Mouse (Mus musculus): ENCODE results near the gene Gpr62. TPM values are rescaled to one million over a fixed set of nuclear protein-coding genes. Genes with fewer than 3 reads are reported as not detected.
A peak's percentile ranks its signal among the peaks of the same experiment; 100 is the strongest.

Gpr62 gene
- polyA plus RNA-seq, 1 experiment from 2014 or later = 0.64 TPM

DNA sequence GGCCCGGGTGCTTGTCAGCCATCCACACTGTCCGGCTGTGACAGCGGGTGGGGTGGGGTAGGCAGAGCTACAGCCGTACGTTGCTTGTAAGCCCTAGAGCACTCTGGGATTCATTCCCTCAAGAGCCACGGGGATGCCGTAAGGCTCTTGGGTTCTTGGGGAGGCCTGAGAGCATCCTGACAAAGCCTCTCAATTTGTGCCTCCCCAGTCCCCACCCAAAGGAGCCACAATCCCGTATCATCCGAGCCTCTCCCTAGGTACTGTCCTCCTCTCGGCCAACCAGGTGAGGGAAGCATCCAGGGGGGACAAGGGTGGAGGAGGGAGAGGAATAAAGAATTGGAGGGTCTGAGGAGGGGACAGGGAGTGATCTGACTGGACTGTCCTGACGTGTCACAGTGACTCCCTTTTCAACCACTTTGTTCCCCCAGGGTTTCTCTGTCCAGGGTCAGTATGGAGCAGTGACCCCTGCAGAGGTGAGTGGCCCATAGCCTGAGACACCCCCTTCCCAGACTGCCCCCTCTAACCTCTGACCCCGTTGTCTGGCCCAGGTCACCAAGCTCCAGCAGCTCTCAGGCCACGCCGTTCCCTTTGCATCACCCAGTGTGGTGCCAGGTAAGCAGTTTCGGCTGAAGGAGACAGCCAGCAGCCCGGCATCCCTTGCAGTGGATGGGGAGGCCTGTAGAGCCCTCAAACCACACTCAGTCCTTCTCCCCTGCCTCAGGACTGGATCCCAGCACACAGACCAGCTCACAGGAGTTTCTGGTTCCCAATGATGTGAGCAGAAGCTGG is 3.9 kb downstream of the Gpr62 start:
- Histone ChIP-seq H3K27ac (replicated peaks) (no peak overlapping the region), H3K27me3 (no peaks in the 10 kb centered on the region), H3K4me3 (no peak overlapping the region), H3K36me3 (peaks cover 33% of the 10 kb centered on the region), H3K9ac (replicated peaks) (no peak overlapping the region), H3K9me3 (no peaks in the 10 kb centered on the region), H3K4me2 (replicated peaks) (no peak overlapping the region), H3K4me1 (peaks cover 51% of the 10 kb centered on the region)
- ATAC-seq (replicated peaks) = no peak
- 87% methylated on average over 16 of the region's 16 CpGs for WGBS

DNA sequence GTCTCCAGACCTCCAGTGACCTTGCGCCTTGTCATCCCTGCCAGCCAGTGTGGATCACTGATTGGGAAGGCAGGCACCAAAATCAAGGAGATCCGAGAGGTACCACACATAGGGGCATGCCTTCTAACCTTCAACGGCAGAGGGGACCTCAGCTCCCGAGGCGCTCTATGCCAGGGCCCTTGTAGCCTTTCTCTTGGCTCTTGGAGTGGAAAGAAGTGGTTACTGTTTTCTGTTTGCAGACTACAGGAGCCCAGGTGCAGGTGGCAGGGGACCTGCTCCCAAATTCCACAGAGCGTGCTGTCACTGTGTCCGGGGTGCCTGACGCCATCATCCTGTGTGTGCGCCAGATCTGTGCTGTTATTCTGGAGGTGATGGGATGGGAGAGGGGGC is 4.7 kb downstream of the Gpr62 start:
- Histone ChIP-seq H3K36me3 (peaks cover 33% of the 10 kb centered on the region), H3K9ac (replicated peaks) (no peak overlapping the region), H3K4me1 (peaks cover 57% of the 10 kb centered on the region), H3K27me3 (no peaks in the 10 kb centered on the region), H3K4me3 (no peak overlapping the region), H3K4me2 (replicated peaks) (no peak overlapping the region), H3K27ac (replicated peaks) (no peak overlapping the region), H3K9me3 (no peaks in the 10 kb centered on the region)
- 92% methylated on average over 9 of the region's 9 CpGs for WGBS
- no peak for ATAC-seq (replicated peaks)

DNA sequence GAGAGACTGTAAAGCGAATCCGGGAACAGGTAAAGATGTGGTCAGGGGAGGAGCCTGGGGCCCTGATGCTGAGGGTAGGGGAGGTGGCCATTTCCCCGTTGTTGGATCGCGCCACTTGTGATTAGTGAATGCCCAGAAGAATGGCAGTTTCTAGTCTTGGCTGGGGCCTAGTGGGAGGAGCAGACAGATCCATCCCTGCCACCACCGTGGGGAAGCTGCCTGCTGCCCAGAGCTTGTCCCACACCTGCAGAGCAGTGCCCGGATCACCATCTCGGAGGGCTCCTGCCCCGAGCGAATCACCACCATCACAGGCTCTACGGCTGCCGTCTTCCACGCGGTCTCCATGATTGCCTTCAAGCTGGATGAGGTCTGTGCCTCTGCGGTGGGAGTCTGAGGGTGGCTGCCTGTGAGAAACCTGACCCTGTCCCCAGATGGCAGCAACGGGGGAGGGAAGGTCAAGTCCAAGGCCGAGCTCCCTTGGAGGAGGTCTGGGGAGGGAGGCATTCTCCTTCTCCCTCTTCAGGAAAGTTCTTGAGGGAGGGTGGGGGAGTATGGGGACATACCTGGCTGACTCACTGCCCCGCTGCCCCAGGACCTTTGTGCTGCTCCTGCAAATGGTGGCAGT is 5.2 kb downstream of the Gpr62 start:
- H3K4me2 ChIP-seq (replicated peaks) = no peak overlapping the region
- no peaks in the 10 kb centered on the region for H3K27me3 ChIP-seq
- no peak overlapping the region for H3K9ac ChIP-seq (replicated peaks)
- no peaks in the 10 kb centered on the region for H3K9me3 ChIP-seq
- ATAC-seq (replicated peaks) = no peak
- peaks cover 57% of the 10 kb centered on the region for H3K4me1 ChIP-seq
- H3K4me3 ChIP-seq = no peak overlapping the region
- peaks cover 33% of the 10 kb centered on the region for H3K36me3 ChIP-seq
- 73% methylated on average over 18 of the region's 18 CpGs for WGBS
- no peak overlapping the region for H3K27ac ChIP-seq (replicated peaks)

DNA sequence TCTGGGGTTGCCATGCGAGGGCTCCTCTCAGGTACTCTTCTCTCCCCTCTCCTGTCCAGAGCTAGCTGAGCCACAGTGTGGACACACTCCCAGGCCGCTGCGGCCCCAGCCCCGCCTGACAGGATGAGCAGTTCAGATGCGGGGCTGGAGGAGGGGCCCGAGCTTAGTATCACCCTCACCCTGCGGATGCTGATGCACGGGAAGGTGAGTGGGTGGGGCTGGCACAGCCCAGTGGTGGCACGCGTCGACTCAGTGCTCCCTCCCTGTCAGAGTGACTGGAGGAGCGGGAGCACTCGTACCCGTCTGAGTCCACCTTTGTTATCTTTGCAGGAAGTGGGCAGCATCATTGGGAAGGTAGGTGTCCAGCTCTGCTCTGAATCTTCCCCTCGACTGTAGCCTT is 5.8 kb downstream of the Gpr62 start:
- Histone ChIP-seq H3K9ac (replicated peaks) (no peak overlapping the region), H3K27ac (replicated peaks) (no peak overlapping the region), H3K9me3 (no peaks in the 10 kb centered on the region), H3K4me2 (replicated peaks) (no peak overlapping the region), H3K4me1 (peaks cover 59% of the 10 kb centered on the region), H3K4me3 (no peak overlapping the region), H3K36me3 (peaks cover 33% of the 10 kb centered on the region), H3K27me3 (no peaks in the 10 kb centered on the region)
- ATAC-seq (replicated peaks) = no peak
- WGBS = 76% methylated on average over 15 of the region's 15 CpGs

DNA sequence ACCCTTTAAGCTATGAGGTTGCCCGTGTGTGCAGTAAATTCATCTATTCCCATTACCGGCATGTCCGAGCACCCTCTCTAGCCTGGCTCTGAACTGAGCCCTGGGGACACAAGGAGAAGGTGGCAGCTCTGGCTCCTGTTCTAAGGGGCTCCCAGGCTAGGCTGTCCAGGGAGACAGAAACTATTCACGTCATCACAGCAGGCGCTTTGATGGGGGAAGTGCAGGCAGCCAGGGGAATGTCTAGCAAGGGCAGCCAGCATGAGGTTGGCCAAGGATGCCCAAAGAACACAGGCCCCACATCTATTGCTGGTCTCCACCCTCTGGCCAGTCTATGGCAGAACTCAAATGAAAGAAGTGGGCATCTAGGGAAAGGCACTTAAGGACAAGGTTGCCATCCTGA is 7.8 kb downstream of the Gpr62 start:
- 0 out of 2 replicates have a peak overlapping the region, but pooled peaks have one; percentile 12 for H3K27ac ChIP-seq (replicated peaks)
- no peak for ATAC-seq (replicated peaks)
- H3K9ac ChIP-seq (replicated peaks) = no peak overlapping the region
- WGBS = 51% methylated on average over 5 of the region's 5 CpGs
- H3K4me2 ChIP-seq (replicated peaks) = no peak overlapping the region
- H3K4me3 ChIP-seq = no peak overlapping the region
- no peaks in the 10 kb centered on the region for H3K27me3 ChIP-seq
- H3K9me3 ChIP-seq = no peaks in the 10 kb centered on the region
- H3K36me3 ChIP-seq = peaks cover 25% of the 10 kb centered on the region
- H3K4me1 ChIP-seq = peaks cover 59% of the 10 kb centered on the region

GRCm38 (mm10) chr9:106457163-106457559 is 8.6 kb downstream of the Gpr62 start:
- Histone ChIP-seq H3K4me1 (peaks cover 64% of the 10 kb centered on the region), H3K4me3 (peak overlapping the region; percentile 77)
- 38% methylated on average over 9 of the region's 9 CpGs for WGBS

DNA sequence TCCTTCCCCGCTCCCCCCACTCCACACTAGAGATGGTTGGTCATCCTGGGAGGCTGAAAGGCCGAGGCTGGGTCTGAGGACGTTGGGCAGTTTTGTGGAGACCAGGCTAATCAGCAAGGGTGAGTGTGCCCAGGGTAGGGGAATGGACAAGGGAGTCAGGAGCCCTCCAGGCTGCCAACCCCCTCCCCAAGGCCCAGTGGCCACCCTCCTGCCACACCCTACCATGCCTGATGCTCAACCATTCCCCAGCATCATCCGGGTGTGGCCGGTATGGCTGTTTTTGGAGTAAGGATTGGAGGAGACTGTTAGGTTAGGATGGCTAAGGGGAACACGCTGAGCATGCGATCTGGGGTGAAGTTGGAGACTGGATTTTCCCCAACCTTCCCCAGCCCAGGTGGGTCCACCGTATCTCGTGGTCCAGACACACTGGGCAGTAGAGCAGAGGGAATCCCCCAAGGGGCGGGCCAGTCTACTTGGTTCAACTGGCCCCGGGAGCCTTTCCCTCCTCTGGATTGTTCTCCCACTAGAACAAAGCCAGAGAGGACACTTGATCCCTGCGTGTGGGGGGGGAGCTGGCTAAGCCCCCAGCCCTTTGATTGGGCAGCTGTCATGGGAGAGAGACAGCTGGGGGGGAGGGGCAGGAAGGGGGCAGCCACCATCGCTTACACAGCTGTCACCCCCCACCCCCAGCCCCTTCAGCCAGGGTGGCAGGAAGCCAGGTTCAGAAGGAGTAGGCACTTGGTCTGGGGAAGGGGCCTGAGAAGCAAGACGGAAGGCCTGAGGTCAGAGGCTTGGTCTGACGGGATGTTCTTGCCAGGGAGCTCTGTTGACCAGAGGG is 9.2 kb downstream of the Gpr62 start:
- peak overlapping the region; percentile 88 for H3K9ac ChIP-seq (replicated peaks)
- H3K4me3 ChIP-seq = peak overlapping the region; percentile 77
- peaks cover 14% of the 10 kb centered on the region; the same call in 1 of the 2 replicates for H3K36me3 ChIP-seq
- H3K27ac ChIP-seq (replicated peaks) = peak overlapping the region; percentile 93
- H3K27me3 ChIP-seq = no peaks in the 10 kb centered on the region
- peak overlapping the region; percentile 96 for H3K4me2 ChIP-seq (replicated peaks)
- H3K9me3 ChIP-seq = no peaks in the 10 kb centered on the region
- peaks cover 64% of the 10 kb centered on the region for H3K4me1 ChIP-seq
- no peak for ATAC-seq (replicated peaks)
- 22% methylated on average over 15 of the region's 15 CpGs for WGBS

More at GRCm38 (mm10) chr9:106457163-106457559, 8.6 kb downstream of the Gpr62 start:
- H3K27me3 ChIP-seq = no peaks in the 10 kb centered on the region
- peak overlapping the region; percentile 88; the same call in 1 of the 2 replicates for H3K9ac ChIP-seq (replicated peaks)
- H3K27ac ChIP-seq (replicated peaks) = peak overlapping the region; percentile 93
- H3K4me2 ChIP-seq (replicated peaks) = peak overlapping the region; percentile 96
- H3K9me3 ChIP-seq = no peaks in the 10 kb centered on the region
- no peak for ATAC-seq (replicated peaks)
- H3K36me3 ChIP-seq = peaks cover 20% of the 10 kb centered on the region

- no peaks in the 10 kb centered on the region for H3K9me3 ChIP-seq
- H3K4me1 ChIP-seq = peaks cover 68% of the 10 kb centered on the region
- 0 out of 2 replicates have a peak, but pooled peaks cover 3% of the 10 kb centered on the region for H3K36me3 ChIP-seq
- H3K4me3 ChIP-seq = peak overlapping the region; percentile 77
- under 1% methylated on average over 17 of the region's 17 CpGs for WGBS
- peak; percentile 44 for ATAC-seq (replicated peaks)
- H3K27me3 ChIP-seq = no peaks in the 10 kb centered on the region
- H3K9ac ChIP-seq (replicated peaks) = peak overlapping the region; percentile 88
- H3K27ac ChIP-seq (replicated peaks) = peak overlapping the region; percentile 93
- H3K4me2 ChIP-seq (replicated peaks) = peak overlapping the region; percentile 96
Measured at GRCm38 (mm10) chr9:106454888-106455681, 10.7 kb downstream of the Gpr62 start.

DNA sequence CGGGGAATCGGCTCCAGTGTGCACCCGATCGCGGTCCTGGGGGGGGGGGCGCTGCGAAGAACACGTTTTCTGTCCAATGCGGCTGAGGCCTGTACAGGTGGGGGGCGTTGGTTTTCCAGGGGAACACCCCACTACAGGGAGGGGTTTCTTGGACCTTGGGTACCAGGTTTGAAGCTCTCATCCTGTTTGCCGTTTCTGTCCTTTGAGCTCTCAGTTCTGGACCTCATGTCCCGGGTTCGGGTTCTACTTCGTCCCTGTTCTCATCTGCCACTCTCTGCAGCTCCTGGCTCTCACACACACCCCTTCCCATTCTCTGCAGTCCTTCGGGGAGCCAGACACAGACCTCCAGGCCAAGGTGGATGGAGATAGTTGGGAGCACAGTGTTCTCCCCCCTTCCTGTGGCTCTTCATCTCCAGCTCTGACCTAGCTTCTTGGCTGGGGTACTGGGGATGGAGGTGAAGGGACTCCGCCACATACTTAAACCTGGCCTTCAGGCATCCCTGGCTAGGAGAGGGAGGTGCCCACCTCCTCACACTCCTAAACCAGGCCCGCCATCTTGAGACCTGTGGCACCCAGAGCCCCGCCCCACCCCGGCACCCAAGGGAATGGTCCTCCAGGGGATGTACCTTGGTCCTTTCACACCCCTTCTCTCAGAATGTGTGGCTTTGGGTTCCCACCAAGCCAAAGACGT is 11.5 kb downstream of the Gpr62 start:
- under 1% methylated on average over 19 of the region's 20 CpGs for WGBS
- Histone ChIP-seq H3K9me3 (no peaks in the 10 kb centered on the region), H3K9ac (replicated peaks) (peak overlapping the region; percentile 88), H3K27me3 (no peaks in the 10 kb centered on the region), H3K4me1 (peaks cover 61% of the 10 kb centered on the region), H3K4me3 (peak overlapping the region; percentile 77), H3K27ac (replicated peaks) (peak overlapping the region; percentile 93), H3K36me3 (no peaks in the 10 kb centered on the region), H3K4me2 (replicated peaks) (peak overlapping the region; percentile 96)
- ATAC-seq (replicated peaks) = peak; percentile 11

DNA sequence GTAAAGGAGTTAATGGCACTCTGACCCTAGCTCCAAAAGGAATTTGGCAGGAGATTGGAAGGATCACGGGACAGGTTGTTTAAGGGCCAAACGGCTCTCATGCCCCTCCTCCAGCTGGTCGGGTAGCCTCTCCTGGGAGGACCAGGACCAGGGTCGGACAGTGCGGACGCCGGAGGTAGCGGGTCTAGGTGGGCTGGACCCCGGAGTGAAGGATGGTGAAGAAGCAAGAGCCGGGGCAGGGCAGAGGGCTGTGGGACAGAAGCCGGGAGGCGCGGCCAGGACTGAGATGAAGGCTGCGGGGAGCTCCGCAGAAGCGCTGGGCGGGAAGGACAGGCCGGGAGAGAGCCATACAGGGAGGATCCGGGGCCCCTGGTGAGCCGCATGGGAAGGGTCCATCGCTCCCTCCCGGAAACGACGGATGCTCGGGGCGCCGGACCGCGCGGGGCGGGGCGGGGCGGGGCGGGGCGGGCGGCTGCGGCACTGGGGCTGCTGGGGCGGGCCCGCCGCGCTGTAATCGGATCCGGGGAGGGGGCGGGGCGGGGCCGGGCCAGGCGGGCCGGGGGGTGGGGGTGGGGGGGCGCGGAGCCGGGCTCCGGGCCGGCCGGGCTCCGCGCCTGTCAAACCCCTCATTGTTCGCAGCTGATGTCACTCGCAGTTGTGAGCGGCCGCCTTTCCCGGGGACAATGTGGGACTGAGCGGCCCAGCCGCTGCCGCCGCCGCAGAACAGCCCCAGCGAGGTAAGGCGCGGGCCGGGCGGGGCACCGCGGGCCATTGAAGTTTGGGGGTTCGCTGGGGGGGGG is 12.3 kb downstream of the Gpr62 start, which contains the start of gene Pcbp4:
Gene Pcbp4 (plus strand): TSS at position 21 of the 800 bp plus-strand sequence.
- Histone ChIP-seq H3K4me2 (replicated peaks) (peak within 1 kb of the TSS; percentile 96), H3K4me3 (peak within 1 kb of the TSS; percentile 77), H3K4me1 (peaks cover 63% of the 10 kb centered on the region), H3K9me3 (no peaks in the 10 kb centered on the region), H3K27ac (replicated peaks) (peak within 1 kb of the TSS; percentile 93), H3K27me3 (no peaks in the 10 kb centered on the region), H3K9ac (replicated peaks) (peak within 1 kb of the TSS; percentile 88), H3K36me3 (no peaks in the 10 kb centered on the region)
- 1% methylated on average over 51 of the region's 74 CpGs for WGBS
- ATAC-seq (replicated peaks) = peak; percentile 72
